Mouse (Mus musculus): Measurements from ENCODE around the gene Rel.
A peak's percentile ranks its signal among the peaks of the same experiment; 100 is the strongest.
"Not testable (repeated sequence)": the region's sequence is repeated elsewhere in the genome, so short reads cannot be mapped to it uniquely, and the experiment has no call there.

Rel gene

DNA sequence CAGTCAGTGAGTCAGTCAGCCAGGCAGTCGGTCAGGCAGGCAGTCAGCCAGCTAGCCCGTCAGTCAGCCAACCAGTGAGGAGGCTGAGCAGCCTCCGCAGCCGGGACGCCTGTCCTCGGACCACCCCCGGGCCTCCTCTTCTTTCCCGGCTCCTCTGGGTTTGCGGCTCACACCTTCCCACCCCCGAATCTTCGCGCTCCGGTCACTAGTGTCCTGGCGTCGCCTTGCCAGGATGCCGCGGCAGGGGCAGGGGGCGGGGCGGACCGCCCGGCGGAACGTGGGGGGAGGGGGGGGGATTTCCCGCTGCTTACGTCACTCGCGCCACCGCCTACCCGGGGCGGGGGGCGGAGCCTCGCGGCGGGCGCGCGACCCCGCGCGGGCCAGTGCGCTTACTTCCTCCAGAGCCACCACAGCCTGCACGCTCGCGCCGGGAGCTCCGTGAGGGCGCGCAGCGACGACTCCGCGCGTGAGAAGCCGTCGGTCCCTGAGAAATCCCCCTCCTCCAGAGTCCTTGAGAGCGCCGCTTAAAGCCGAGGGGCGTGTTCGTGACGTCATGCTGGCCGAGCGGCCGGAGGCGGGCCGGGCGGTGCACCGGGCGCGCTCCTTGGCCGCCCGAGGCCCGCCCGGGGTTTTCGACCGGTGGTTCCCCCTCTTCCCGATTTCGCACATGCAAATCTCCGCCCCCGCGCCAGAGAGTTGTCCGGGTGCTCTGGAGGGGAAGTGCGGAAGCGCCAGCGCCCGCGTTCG lies at the start of gene Rel:
Gene Rel (minus strand): TSS at position 211 of the 747 bp plus-strand sequence.
- DNase-seq (ENCODE audit: low spot score), result peak; percentile 91

DNA sequence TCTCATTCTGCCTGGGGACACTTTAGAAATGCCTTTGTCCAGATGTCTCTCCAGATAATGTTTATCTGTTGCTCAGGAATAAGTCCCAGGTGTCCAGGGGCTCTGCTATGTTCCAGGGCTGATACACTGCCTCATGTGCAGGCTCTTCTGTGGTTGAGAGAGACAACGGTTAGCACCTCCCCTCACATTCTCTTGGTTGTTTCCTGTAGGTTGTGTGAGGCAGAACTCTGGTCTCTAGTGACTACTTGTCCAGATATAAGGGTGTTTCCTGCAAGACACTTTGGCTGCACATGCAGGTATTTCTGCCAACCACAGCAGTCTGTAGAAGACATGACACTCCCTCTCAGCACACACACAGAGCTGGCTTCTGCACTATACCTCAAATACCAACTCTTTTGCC lies 48.0 kb upstream of the Rel start:
- no peak for DNase-seq (ENCODE audit: low spot score)

DNA sequence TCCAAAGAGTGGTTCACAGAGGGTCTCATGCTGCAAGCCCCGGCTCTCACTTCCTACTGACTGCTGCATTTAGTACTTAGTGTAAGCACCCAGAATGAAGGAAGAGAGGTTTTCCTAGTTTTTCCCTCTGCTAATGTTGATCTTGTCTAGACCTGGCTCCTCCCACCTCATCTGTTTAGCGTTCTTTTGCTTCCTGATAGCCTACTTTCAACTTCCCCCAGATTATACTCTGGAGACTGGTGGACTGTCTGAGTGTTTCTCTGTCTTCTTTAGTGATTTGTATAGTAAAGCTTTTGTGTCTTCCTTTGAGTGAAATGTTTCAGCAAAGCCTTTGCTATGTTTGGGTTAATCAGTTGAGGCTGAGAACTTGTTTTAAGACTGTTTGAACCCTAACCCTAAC lies 40.0 kb upstream of the Rel start:
- DNase-seq (ENCODE audit: low spot score), result no peak

DNA sequence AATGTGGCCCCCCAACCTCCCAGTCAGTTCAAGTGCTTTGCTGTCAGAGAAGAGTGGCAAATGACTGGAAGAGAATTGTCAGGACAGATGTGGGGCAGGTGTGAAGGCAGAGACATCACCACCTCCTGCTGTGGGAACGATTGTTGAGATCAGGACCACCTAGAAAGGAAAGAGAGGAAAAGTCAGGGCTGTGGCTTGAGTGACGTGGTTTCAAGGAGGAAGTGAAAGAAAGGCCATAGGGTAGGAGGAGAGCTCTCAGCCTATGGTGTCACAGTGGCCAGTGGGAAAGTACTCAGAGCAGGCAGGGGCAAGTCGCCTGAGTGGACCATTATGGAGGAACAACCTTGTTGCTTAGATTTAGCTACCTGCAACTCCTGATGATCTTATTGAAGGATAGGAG lies 34.9 kb upstream of the Rel start:
- no peak for DNase-seq (ENCODE audit: low spot score)

DNA sequence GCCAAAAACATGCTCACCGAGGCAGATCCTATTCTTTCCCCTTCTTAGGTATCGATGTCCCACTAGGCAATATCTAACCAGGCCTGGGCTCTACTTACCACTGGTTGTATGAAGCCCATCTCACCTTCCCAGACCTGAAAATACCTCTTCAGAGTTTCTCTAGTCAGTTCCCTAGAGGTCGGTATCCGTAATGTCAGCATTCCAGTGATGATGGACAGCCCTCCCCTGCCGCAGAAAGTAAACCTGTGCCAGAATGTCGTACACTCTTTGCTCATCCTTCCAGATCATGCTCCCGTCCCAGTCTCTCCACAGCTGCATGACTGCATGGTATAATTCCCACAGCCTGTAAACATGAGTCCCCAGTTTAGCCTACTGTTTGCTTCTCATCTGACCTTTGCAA lies 32.4 kb upstream of the Rel start:
- DNase-seq (ENCODE audit: low spot score), result no peak

DNA sequence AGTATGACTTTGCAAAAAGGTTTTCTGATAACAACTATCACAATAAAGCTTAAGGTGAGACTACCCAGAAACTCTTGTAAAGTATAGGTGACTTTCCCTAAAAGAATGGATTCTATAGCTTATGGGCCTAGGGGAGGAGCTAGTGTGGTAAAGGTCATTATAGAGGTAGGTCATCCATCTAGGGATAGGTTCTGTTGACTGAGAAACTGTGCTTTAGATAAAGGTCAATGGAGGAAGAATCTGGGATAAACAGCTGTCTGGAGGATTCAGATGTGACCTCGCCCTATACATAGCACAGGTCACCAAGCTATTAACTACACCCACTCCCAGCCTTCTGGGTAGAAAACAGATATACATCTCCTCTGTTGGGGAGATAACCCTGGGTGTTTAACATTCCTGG lies 31.5 kb upstream of the Rel start:
- no peak for DNase-seq (ENCODE audit: low spot score)

GRCm38 (mm10) chr11:23801851-23802250 lies 31.1 kb upstream of the Rel start:
- DNase-seq (ENCODE audit: low spot score), result no peak

GRCm38 (mm10) chr11:23783677-23784076 lies 12.9 kb upstream of the Rel start:
- not testable (repeated sequence) for DNase-seq (ENCODE audit: low spot score)

DNA sequence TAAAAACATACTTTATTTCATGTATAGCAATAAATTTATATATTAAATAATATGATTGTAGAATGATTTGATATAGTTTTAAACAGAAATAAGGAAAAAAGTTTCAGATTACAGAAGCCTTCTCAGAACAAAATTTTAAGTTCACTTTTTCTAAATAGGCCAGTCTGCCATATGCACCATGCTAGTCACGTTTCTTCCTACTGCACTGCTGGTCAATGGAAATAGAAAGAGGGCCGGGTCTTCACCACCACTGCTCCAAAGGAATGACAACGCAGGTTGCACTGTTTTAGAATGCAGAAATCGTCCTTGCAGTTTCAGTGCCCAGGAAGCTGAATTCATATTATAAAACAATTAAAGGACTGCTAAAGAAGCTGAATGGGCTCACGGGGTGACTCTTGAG lies 12.3 kb upstream of the Rel start:
- DNase-seq (ENCODE audit: low spot score), result no peak

DNA sequence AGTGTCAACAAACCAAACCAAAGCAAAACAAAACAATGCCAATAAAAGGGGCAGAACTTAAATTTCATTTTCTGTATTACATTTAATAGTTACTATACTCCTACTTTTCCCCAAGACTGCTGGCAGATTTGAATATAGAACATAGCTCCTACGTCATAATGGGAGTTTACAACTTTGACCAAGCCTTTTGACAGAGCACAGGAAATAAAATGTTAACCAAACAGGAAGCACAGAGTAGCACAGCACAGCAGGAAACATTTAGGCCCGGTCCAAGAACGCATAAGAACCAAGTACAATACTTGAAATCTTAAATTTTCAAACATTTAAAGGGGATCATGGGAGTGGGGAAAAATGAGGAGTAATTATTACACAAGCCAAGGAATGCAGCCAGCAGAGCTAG lies 11.3 kb upstream of the Rel start:
- DNase-seq (ENCODE audit: low spot score), result no peak

DNA sequence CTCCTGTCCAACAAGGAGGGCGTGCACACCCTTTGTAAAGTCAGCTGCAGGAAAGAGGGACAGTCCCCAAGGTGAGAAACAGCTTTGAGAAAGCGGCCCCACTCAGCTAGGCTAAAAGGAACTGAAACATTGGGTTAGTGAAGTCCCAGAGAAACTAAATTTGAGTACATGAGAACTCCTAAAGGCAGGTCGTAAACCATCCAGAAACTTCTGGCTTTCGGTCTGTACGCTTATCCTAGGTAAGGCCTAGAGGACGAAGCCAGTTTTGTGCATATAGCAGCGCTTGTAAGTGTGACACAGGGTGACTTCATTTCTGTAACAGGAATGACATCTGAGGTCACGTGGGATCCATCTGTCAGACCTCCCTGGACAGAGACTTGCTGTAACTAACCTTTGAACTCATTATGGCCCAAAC lies 8.0 kb upstream of the Rel start:
- no peak for DNase-seq (ENCODE audit: low spot score)

DNA sequence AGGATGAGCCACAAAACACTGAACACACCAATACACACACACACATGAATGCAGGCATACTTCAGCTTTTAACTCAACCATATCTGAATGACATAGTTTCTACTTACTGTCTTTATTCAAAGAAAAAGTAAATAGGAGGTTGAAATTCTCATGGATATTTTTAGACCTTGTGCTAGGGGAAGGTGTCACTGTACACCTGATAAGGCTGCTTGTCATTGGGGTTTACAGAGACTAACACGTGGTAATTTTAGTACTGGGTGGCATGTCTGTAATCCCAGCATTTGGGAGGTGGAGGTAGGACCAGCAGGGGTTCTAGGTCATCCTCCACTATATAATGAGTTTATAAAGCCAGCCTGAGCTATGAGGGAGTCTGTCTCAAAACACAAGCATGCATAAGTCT lies 1.7 kb upstream of the Rel start:
- DNase-seq (ENCODE audit: low spot score), result no peak

DNA sequence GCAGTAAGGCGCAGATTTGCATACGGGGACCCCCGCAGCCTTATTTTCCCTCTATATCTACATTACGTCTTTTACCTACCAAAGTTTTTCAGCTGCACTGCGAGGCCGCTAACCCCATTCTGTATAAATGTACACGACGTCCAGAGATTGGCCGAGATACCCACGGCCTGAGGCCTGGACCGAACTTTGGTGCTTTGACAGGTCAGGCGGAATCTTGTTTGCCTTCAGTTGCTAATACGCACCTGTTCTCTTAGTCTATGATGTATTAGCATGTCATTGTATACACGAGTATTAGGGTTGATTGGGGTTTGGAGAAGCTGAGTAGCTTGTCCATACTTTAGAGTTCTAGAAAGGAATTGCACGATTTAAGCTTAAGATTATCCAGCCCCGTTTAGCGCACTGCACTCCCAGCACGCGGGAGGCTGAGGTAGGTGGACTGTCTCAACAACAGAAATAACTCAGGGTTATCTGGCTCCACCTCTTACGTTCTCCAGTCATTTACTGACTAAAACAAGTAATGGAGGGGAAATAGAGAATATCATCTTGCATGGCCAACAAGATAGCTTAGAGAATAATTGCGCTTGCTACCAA lies 832 bp upstream of the Rel start:
- DNase-seq (ENCODE audit: low spot score), result no peak

DNA sequence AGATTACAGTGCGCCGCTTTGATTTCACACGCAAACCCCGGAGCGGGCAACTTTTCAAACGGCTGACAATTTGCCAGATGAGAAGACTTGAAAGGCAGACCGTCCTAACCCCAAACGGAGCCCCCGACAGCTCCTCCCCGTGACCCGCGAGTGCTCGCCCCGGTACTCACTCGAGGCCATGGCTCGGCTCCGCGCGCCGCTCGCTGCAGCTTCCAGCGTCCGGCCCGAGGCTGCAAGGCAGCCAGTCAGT lies 335 bp downstream of the Rel start:
- DNase-seq (ENCODE audit: low spot score), result no peak

- peak; percentile 11 for DNase-seq (ENCODE audit: low spot score)
Measured at GRCm38 (mm10) chr11:23769686-23770509, 872 bp downstream of the Rel start.

- no peak for DNase-seq (ENCODE audit: low spot score)
Measured at GRCm38 (mm10) chr11:23769033-23769432, 1.7 kb downstream of the Rel start.

GRCm38 (mm10) chr11:23767928-23768327 lies 2.8 kb downstream of the Rel start:
- DNase-seq (ENCODE audit: low spot score), result no peak

DNA sequence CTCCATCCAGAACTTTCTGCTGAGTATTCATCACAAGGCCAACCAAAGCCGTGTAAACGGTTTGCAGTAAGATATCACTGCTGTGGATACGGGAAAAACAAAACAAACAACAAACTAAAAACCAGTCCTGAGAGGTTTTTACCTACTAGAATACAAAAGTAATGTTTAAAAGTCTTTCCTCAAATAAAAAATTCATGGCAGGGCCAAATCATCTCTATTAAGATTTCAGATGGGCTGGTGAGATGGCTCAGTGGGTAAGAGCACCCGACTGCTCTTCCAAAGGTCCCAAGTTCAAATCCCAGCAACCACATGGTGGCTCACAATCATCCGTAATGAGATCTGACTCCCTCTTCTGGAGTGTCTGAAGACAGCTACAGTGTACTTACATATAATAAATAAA lies 3.4 kb downstream of the Rel start:
- not testable (repeated sequence) for DNase-seq (ENCODE audit: low spot score)

GRCm38 (mm10) chr11:23762635-23763034 lies 8.1 kb downstream of the Rel start:
- DNase-seq (ENCODE audit: low spot score), result no peak

DNA sequence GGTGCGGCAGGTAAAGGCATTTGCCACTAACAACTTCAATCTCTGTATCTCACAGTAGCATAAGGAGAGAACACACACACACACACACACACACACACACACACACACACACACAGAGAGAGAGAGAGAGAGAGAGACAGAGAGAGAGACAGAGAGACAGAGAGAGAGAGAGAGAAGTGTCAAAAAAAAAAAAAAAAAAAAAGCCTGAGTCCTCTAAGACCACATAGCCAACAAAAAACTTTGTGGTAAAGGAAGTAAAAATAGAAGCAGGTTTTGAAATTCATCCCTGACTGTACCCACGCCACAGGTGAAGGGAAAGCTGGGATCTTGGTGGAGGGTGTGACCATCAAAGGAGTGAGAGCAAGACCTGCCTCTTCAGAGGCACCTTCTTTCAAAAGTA lies 12.6 kb downstream of the Rel start:
- no peak for DNase-seq (ENCODE audit: low spot score)

GRCm38 (mm10) chr11:23754329-23754728 lies 16.4 kb downstream of the Rel start:
- no peak for DNase-seq (ENCODE audit: low spot score)

DNA sequence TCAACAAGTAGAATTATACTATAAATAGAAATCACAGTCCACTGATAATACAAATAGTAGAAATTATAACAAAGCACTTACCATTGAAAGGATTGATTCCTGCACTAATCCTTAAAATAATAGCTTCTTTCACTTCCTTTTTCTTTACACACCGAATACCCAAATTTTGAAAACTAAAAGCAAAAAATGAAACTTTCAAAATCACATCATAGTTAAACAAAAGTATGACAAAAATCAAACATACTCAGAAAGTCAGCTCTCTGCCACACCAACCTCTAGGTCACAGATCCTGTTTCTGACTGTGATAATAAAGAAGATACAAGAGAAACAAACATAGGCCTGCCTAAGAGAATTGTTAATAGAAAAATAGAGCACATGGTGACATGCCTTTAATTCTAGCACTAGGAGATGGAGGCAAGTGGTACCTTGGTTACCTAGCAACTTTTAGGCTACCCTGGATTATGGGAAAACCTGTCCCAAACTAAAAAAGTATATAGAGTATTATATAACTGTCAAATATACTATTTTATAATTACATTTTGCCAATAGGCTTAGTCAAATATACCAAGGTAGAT lies 17.5 kb downstream of the Rel start:
- no peak for DNase-seq (ENCODE audit: low spot score)

DNA sequence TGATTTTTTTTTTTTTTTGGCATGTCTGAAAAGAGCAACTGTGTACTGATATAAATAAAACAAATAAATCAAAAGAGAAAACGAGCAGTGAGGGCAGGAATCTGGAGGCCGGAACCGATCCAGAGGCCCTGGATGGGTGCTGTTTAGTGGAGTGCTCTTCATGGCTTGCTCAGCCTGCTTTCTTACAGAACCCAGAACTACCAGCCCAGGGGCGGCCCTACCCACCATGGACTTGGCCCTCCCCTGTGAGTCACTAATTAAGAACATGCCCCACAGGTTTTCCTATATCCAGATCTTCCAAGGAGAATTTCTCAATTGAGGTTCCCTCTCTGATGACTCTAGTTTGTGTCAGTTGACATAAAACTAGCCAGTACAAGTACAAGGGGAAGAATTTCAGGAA lies 24.7 kb downstream of the Rel start:
- DNase-seq (ENCODE audit: low spot score), result no peak

All from ovary, postnatal 36 days (tissue).